Mouse (Mus musculus) G1E (cell line): ENCODE results near the gene Itgad.

ENCODE experiments used
- CTCF ChIP-seq: IDR thresholded peaks from 2 replicates; pipeline ENCODE4 v1.5.1; 2012; ENCODE audit warnings: low read depth, low read length, inconsistent platforms, mixed read lengths
- GATA1 ChIP-seq: IDR thresholded peaks from 2 replicates; pipeline ENCODE4 v1.6.1; 2012; ENCODE audit warnings: borderline replicate concordance, low read length, inconsistent platforms, mixed read lengths
- GATA2 ChIP-seq: IDR thresholded peaks from 2 replicates; pipeline ENCODE4 v1.6.1; 2012; ENCODE audit warnings: low read depth, low read length, inconsistent platforms, borderline replicate concordance

- no peak for TF ChIP-seq GATA1
- no peak for TF ChIP-seq CTCF
- TF ChIP-seq GATA2 = no peak
These were observed 43.9 kb upstream of the Itgad start for GRCm38 (mm10) chr7:128110314-128110713.
